11 mouse cellular contexts compared by ENCODE assay signal in the genomic region with DNA sequence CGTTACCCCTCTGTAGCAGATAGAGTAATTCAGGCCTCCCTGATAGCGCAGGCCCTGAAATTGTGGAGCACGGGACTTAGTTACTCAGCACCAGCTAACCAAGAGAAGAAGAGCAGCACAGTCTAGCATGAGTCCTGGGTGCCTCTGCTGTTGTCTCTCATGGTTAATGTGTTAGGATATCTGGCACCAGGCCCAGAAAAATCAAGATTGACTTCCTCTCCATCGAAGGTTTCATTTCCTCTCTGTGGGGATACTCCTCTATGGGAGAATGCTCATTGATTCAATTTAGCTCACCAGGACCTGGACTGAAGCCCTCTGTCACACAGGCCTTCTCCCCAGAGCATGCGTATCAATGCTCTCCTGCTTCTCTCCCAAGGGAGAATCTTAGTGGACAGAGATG. TPM values are rescaled to one million over a fixed set of nuclear protein-coding genes. Genes with fewer than 3 reads are reported as not detected.
DNase-seq lines count a peak whose midpoint lies in the region; ATAC-seq lines count a peak whose summit lies in the region.
"Had no signal": no experiment of that assay in that cellular context is flagged by ENCODE, and none has a peak within 500 bp of the region (broad histone marks: within the 10 kb centered on the region; RNA-seq: fewer than 3 reads in every experiment).

No protein-coding gene starts in this region.

- no peak overlapping the region for H3K9ac ChIP-seq in neural tube, embryonic 13.5 days
- no peak overlapping the region for H3K9ac ChIP-seq in neural tube, embryonic 15.5 days (replicated peaks)

- intact Hi-C loops in gastrocnemius, postnatal 36 days (cut with DNase I): no loop called here

- peak; percentile 15 for DNase-seq in gastrocnemius, adult 18-20 months (ENCODE audit: low spot score)
- DNase-seq in gastrocnemius, postnatal 36 days: no peak
- DNase-seq in kidney, postnatal 36 days: peak; percentile 33 to 50
- no peak for DNase-seq in urinary bladder, postnatal 10 days (ENCODE audit: low spot score)
- DNase-seq in thymus, postnatal 14 days: no peak
- no peak for DNase-seq in frontal cortex, postnatal 14 days (ENCODE audit: low spot score in 2 of 2)
- DNase-seq: gastrocnemius, adult 2 months; thymus, postnatal 25 days had no signal

- H3K9me3 ChIP-seq in neural tube, embryonic 13.5 days: no peaks in the 10 kb centered on the region
- no peaks in the 10 kb centered on the region for H3K9me3 ChIP-seq in neural tube, embryonic 15.5 days (replicated peaks)

- no peaks in the 10 kb centered on the region for H3K4me1 ChIP-seq in neural tube, embryonic 13.5 days (replicated peaks)
- no peaks in the 10 kb centered on the region for H3K4me1 ChIP-seq in neural tube, embryonic 15.5 days

- 0 out of 2 replicates have a peak overlapping the region, but pooled peaks have one; percentile 9 for H3K27ac ChIP-seq in neural tube, embryonic 13.5 days (replicated peaks)
- H3K27ac ChIP-seq in neural tube, embryonic 15.5 days (replicated peaks): no peak overlapping the region
- H3K27ac ChIP-seq: gastrocnemius, adult 2 months; macrophage had no signal

- H3K4me2 ChIP-seq in neural tube, embryonic 13.5 days: no peak overlapping the region
- no peak overlapping the region for H3K4me2 ChIP-seq in neural tube, embryonic 15.5 days

- no peak for ATAC-seq in neural tube, embryonic 13.5 days (ENCODE audit: low read depth)
- no peak for ATAC-seq in neural tube, embryonic 15.5 days (ENCODE audit: low FRiP score)

- no peaks in the 10 kb centered on the region for H3K36me3 ChIP-seq in neural tube, embryonic 13.5 days
- no peaks in the 10 kb centered on the region for H3K36me3 ChIP-seq in neural tube, embryonic 15.5 days

- no peak overlapping the region for H3K4me3 ChIP-seq in neural tube, embryonic 13.5 days
- no peak overlapping the region for H3K4me3 ChIP-seq in neural tube, embryonic 15.5 days (replicated peaks)
- H3K4me3 ChIP-seq: gastrocnemius, adult 2 months had no signal

- 76% methylated on average over 5 of the region's 5 CpGs for WGBS in neural tube, embryonic 13.5 days
- 81% methylated on average over 5 of the region's 5 CpGs for WGBS in neural tube, embryonic 15.5 days

- no peaks in the 10 kb centered on the region for H3K27me3 ChIP-seq in neural tube, embryonic 13.5 days
- H3K27me3 ChIP-seq in neural tube, embryonic 15.5 days (replicated peaks): no peaks in the 10 kb centered on the region

RNA-seq across cellular contexts. Expression of gene Smad1, which starts 15.6 kb away (rescaled TPM):
- total RNA-seq in gastrocnemius, adult 18-20 months (2021): 10 to 100 TPM in 1 of 2 experiments, 1 to 10 TPM in 1; 8.9 to 10.6 TPM
- 10 to 100 TPM in 1 of 2 experiments, 1 to 10 TPM in 1; 8.8 to 10.4 TPM for total RNA-seq in gastrocnemius, postnatal 36 days (2021)
- 68.7 and 72.1 TPM in 2 replicates for polyA plus RNA-seq in neural tube, embryonic 13.5 days (2015; fragmentation: Nextera tagmentation; extraction: Ambion mirVana)
- polyA plus RNA-seq in neural tube, embryonic 15.5 days (2015; fragmentation: Nextera tagmentation; extraction: Ambion mirVana): 54.3 and 59.0 TPM in 2 replicates

Comparison
In these comparisons a context has a peak if more than half of its experiments do, and no peak if none do; other contexts are left out.
1. DNase-seq: peak in gastrocnemius, adult 18-20 months (single experiment) and kidney, postnatal 36 days (2 of 2); none in gastrocnemius, postnatal 36 days (0 of 2), urinary bladder, postnatal 10 days (single experiment), thymus, postnatal 14 days (single experiment) and frontal cortex, postnatal 14 days (0 of 2).